Mouse (Mus musculus) 3T3-L1 (cell line): ENCODE measurements at regions not wholly inside any gene's neighbourhood (a gene's known extent, or its start where the extent isn't known, plus 50 kb on each side); places are given as distances from the start of the nearest gene placed in this dataset.

Experiments used
- DNase-seq: peaks from one replicate; pipeline ENCODE4 v3.0.0-alpha.2; 2015; ENCODE audit warnings: low read depth, low spot score

- DNase-seq = no peak
These were observed 392.0 kb downstream of the Igsf11 start for GRCm38 (mm10) chr16:39284484-39284883.

- no peak for DNase-seq
These were observed 392.7 kb downstream of the Igsf11 start for GRCm38 (mm10) chr16:39285028-39285744.

DNA sequence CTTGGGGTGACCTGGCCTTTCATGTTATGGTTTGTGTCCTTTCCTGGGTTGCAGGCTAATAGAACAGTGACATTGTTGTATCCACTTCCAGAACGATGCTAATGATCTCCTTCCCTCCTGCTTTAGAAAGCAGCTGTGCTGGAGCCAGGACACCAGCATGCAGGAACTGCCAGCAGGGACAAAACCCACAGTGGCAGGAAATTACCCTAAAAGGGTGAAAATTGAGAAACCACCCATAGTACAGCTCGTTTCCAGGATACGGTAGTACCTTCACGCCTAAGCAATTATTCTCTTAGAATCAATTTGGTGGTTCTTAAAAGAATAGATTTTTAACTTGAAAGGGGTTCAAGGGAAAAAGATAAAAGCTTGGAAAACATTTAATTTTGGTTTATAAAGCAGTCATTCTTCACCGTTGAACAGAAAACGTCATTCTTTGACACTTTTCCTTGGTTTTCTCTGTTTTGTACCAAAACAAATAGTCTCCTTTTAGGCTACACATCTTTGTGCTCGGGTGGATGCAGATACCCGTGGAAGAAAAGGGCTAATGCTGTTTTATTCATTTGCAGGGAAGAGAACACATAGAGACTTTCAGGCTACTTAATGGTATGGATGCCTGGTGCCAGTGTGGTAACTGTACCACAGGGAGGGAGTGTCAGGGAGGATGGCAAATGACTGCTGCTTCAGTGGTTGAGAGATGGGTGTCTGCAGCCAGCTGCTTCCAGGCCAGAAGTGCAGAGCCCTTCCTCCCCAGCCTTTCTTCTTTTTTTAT lies 394.5 kb downstream of the Igsf11 start:
- DNase-seq = no peak

- DNase-seq = no peak
These were observed 406.4 kb downstream of the Igsf11 start for GRCm38 (mm10) chr16:39298856-39299255.

DNA sequence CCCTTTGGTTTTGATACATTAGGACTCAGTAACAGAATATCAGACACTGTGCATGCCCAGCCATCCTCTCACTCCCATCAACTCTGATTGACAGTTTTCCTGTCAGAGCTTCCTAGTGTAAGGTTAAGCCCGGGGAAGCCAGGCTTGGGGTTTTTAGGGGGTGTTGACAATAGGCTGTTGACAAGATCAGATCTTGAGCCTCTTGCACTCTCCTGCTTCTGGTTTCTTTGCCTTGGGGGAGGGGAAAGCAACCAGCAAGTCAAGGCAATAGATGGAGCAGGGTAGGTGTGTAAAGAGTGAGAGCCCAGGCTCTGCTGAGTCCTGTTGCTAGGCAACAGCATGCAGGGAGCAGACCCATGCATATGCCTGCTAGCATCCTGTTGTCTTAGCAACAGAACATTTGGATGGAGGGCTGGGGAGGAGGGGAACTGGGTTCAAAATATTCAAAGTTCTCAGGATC lies 410.5 kb downstream of the Igsf11 start:
- DNase-seq = no peak

DNA sequence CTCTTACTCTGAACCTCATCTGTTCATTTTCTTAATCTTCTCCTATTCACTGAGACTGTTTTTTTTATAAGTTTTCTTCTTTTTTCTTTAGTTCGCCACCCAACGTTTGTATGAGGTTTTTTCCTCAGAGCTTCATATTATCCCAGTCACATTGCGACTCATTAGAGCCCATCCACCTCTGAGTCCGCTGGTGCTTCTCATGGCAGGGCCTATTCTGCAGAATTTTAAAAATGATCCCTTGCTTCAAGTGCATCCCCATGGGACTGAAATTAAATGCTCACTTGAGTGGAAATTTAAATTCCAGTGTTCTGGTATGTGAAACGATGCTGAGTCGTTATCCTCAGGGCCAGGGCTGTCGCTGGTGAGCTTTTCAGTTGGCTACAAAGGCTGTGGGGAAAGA lies 410.9 kb downstream of the Igsf11 start:
- DNase-seq = no peak

GRCm38 (mm10) chr16:39307951-39308350 lies 415.5 kb downstream of the Igsf11 start:
- DNase-seq = no peak

GRCm38 (mm10) chr16:39316752-39317594 lies 424.5 kb downstream of the Igsf11 start:
- no peak for DNase-seq

- no peak for DNase-seq
These were observed 433.2 kb downstream of the Igsf11 start for GRCm38 (mm10) chr16:39325627-39326026.

- no peak for DNase-seq
These were observed 471.2 kb downstream of the Igsf11 start for GRCm38 (mm10) chr16:39363657-39364056.

DNA sequence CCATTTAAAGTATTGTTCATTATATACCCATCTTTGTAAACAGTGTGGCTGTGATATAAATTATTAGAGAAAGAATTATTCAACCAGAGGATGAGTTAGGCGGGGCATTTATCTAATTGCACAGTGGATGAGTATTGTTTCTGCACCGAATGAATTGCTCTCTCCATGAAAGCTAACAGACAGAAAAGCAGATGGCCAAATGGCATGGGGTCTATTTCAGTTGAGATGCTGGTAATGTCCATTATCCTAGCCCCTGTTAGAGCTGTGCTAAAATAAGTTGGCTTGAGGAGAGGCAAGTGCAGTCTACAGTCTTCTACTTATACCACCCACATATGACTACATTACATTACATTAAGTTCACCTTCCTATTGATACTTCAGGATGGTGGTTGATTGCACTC lies 475.8 kb downstream of the Igsf11 start:
- DNase-seq = no peak

DNA sequence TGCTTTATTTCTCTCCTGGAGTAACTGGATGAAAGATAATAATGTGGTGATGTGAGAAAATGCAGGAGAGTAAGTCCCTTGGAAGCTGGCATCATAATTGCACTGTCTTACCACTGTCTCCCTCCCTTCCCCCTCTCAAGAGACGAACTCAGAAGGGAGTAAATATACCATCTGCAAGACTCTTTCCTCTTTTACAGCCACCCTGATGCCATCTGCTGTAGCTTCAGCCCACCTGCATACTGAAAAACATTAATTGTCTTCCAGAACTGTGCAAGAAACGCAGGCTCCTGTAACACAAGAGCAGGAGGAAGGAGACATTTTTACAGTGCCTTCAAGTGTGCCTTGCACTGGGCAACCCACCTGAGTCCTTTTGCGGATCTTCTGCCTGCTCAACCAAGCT lies 482.1 kb downstream of the Igsf11 start:
- no peak for DNase-seq

GRCm38 (mm10) chr16:39379959-39380358 lies 487.5 kb downstream of the Igsf11 start:
- DNase-seq = no peak

- no peak for DNase-seq
These were observed 497.5 kb downstream of the Igsf11 start for GRCm38 (mm10) chr16:39389943-39390342.

DNA sequence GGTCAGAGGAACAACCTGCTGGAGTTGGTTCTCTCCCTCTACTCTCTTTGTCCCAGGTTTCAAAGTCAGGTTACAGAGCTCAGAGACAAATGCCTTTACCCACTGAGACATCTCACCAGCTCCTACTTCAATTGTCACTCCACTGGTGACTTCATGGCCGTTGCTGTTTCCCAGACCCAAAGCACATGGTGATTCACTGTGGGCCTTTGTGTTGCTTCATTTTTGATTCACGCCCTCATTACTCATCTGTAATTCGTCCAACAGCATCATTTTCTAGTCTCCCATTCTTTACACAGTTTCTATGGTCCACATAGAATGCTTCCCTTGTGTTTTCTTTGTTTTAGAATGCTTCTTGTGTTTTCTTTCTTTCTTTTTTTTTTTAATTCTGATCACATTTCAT lies 498.2 kb downstream of the Igsf11 start:
- no peak for DNase-seq

DNA sequence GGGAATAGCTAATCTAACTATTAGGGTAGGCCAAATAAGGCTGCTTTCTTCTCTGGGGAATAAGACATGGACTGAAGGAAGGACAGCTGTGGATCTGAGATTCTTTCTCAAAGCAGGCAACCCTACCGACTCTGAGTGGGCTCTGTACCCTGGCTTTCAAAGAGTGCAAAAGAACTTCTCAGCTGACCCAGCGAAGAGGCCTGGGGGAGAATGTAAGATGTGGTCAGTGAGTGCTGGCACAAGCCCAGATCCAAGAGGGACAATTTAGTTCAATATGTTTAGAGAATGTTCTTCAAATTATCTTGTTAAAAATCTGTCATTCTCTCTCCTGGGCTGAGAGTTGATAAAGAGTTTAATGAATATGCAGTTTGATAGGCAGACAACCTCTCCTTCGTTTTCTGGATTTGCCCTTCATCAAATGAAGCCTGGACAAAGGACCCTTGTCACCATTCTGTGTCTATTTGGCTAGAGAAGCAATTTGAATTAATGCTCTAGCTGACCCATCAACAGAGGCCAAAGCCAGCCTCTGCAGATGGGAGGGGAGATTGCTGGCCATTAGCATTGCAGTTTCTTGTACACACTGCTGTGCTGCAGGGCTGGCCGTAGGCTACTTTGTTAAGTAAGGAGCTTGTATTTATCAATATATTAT lies 509.8 kb downstream of the Igsf11 start:
- no peak for DNase-seq

- no peak for DNase-seq
These were observed 539.1 kb downstream of the Igsf11 start for GRCm38 (mm10) chr16:39431581-39431980.

GRCm38 (mm10) chr16:39445740-39446139 lies 538.4 kb upstream of the Lsamp start:
- DNase-seq = no peak

DNA sequence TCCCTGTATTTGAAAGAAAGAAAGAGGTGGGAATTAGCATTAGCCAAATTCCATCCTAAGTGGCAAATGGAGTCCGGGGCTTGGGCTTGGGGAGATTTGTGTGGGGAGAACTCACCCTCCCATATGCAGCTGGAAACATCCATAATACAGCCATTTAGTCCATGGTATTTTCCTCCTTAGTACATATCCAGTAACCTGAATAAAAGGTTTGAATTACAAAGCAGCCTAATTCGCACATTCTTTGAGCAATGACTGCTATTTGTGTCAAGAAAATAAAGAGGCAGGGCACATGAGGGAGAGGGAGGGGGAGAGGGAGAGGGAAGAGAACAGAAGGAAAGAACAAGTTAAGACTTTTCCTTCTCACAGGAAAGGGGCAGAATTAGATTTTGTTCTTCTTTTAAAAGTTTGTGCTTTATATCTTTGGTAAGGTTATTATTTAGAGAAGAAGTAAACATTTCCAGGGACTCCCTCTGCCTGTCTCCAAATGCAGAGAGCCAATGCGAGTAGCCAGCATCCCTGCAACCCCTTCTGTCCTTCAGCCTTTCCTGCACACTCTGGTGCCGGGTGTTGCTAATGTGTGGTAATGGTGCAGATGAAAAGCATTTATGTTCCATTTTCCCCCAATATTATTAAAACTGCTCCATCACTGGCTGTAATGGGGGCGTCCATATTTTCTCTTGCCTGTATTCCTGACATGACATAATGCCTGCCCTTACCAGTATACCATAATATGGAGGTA lies 530.6 kb upstream of the Lsamp start:
- DNase-seq = no peak
